12 mouse cellular contexts compared by ENCODE assay signal in genomic region chr6:86210017-86210408, GRCm38 (mm10). TPM values are rescaled to one million over a fixed set of nuclear protein-coding genes. Genes with fewer than 3 reads are reported as not detected.
DNase-seq lines count a peak whose midpoint lies in the region; ATAC-seq and TF ChIP-seq lines count a peak whose summit lies in the region.
"Had no signal": no experiment of that assay in that cellular context is flagged by ENCODE, and none has a peak within 500 bp of the region (broad histone marks: within the 10 kb centered on the region; RNA-seq: fewer than 3 reads in every experiment).

No protein-coding gene starts in this region.

- no peak for DNase-seq in kidney, adult 2 months
- DNase-seq in brain, embryonic 14.5 days (ENCODE audit: low read depth): peak; percentile 29
- no peak for DNase-seq in limb, embryonic 14.5 days (ENCODE audit: low spot score)
- no peak for DNase-seq in left cerebral cortex, adult 8-10 months (ENCODE audit: low spot score in 2 of 2)
- DNase-seq in ovary, postnatal 14 days (ENCODE audit: low spot score): no peak
- DNase-seq: adrenal gland, adult 2 months; cerebellum, postnatal 14 days; retina, postnatal 1 day had no signal

- H3K9ac ChIP-seq in kidney, embryonic 16.5 days (replicated peaks; ENCODE audit: low read length): no peak overlapping the region; the same call in 1 of the 2 replicates
- no peak overlapping the region for H3K9ac ChIP-seq in embryonic facial prominence, embryonic 13.5 days
- no peak overlapping the region for H3K9ac ChIP-seq in limb, embryonic 14.5 days (ENCODE audit: low read depth, low read length, severe bottlenecking)
- H3K9ac ChIP-seq: intestine, embryonic 15.5 days had no signal

- no peaks in the 10 kb centered on the region for H3K9me3 ChIP-seq in kidney, embryonic 16.5 days (ENCODE audit: low read length)
- no peaks in the 10 kb centered on the region for H3K9me3 ChIP-seq in embryonic facial prominence, embryonic 13.5 days
- H3K9me3 ChIP-seq in limb, embryonic 14.5 days (ENCODE audit: control insufficient read depth, low read length): no peaks in the 10 kb centered on the region
- H3K9me3 ChIP-seq: intestine, embryonic 15.5 days had no signal

- peak overlapping the region; percentile 49 for H3K4me2 ChIP-seq in kidney, embryonic 16.5 days (replicated peaks; ENCODE audit: low read depth, low read length)
- peak overlapping the region; percentile 52 for H3K4me2 ChIP-seq in embryonic facial prominence, embryonic 13.5 days
- peak overlapping the region; percentile 3; the same call in 1 of the 2 replicates for H3K4me2 ChIP-seq in limb, embryonic 14.5 days (replicated peaks; ENCODE audit: low read depth, low read length, severe bottlenecking)
- H3K4me2 ChIP-seq: intestine, embryonic 15.5 days had no signal

- H3K4me3 ChIP-seq in kidney, embryonic 16.5 days (ENCODE audit: low read length): peak overlapping the region; percentile 19
- no peak overlapping the region for H3K4me3 ChIP-seq in kidney, adult 2 months (ENCODE audit: insufficient read depth, low read depth, low read length)
- peak overlapping the region; percentile 11 for H3K4me3 ChIP-seq in embryonic facial prominence, embryonic 13.5 days
- H3K4me3 ChIP-seq in limb, embryonic 14.5 days (replicated peaks; ENCODE audit: low read length): no peak overlapping the region
- H3K4me3 ChIP-seq: intestine, embryonic 15.5 days had no signal

- 23% methylated on average over 6 of the region's 6 CpGs for WGBS in kidney, embryonic 16.5 days
- WGBS in kidney, adult 2 months: 26% methylated on average over 6 of the region's 6 CpGs
- 27% methylated on average over 6 of the region's 6 CpGs for WGBS in embryonic facial prominence, embryonic 13.5 days
- WGBS in limb, embryonic 14.5 days: 65% methylated on average over 6 of the region's 6 CpGs

- H3K27me3 ChIP-seq in kidney, embryonic 16.5 days (ENCODE audit: insufficient read depth, low read length): no peaks in the 10 kb centered on the region
- no peaks in the 10 kb centered on the region for H3K27me3 ChIP-seq in kidney, adult 2 months (replicated peaks; ENCODE audit: control insufficient read depth, insufficient read depth, low read length)
- H3K27me3 ChIP-seq in embryonic facial prominence, embryonic 13.5 days: no peaks in the 10 kb centered on the region
- H3K27me3 ChIP-seq in limb, embryonic 14.5 days (ENCODE audit: control insufficient read depth, insufficient read depth, low read length): no peaks in the 10 kb centered on the region
- H3K27me3 ChIP-seq: intestine, embryonic 15.5 days had no signal

- H3K36me3 ChIP-seq in kidney, embryonic 16.5 days (ENCODE audit: insufficient read depth, low read length): no peaks in the 10 kb centered on the region
- H3K36me3 ChIP-seq in kidney, adult 2 months (ENCODE audit: control insufficient read depth, insufficient read depth, low read length): no peaks in the 10 kb centered on the region
- no peaks in the 10 kb centered on the region for H3K36me3 ChIP-seq in embryonic facial prominence, embryonic 13.5 days
- no peaks in the 10 kb centered on the region for H3K36me3 ChIP-seq in limb, embryonic 14.5 days (ENCODE audit: control insufficient read depth, insufficient read depth, low read length)
- H3K36me3 ChIP-seq: intestine, embryonic 15.5 days had no signal

- peak overlapping the region; percentile 71 for H3K27ac ChIP-seq in kidney, embryonic 16.5 days (ENCODE audit: low read length)
- H3K27ac ChIP-seq in kidney, adult 2 months (ENCODE audit: insufficient read depth, low read depth, low read length): no peak overlapping the region
- peak overlapping the region; percentile 39; the same call in 1 of the 2 replicates for H3K27ac ChIP-seq in embryonic facial prominence, embryonic 13.5 days
- no peak overlapping the region for H3K27ac ChIP-seq in limb, embryonic 14.5 days (replicated peaks; ENCODE audit: low read depth, low read length)
- H3K27ac ChIP-seq: intestine, embryonic 15.5 days had no signal

- TF ChIP-seq CTCF in kidney, adult 2 months (conservative IDR thresholded peaks at IDR 0.05; ENCODE audit: insufficient read depth, insufficient read length, low read depth, low read length): no peak
- no peak for TF ChIP-seq CTCF in brain, embryonic 14.5 days (IDR thresholded peaks at IDR 0.05; ENCODE audit: borderline replicate concordance, extremely low read depth, insufficient read depth, insufficient read length)

- ATAC-seq in kidney, embryonic 16.5 days (ENCODE audit: low FRiP score, low TSS enrichment): 0 out of 2 replicates have a peak, but pooled peaks have one; percentile 20
- ATAC-seq in embryonic facial prominence, embryonic 13.5 days (ENCODE audit: insufficient number of reproducible peaks, insufficient read depth, low FRiP score, low TSS enrichment, low read depth): no peak
- ATAC-seq in limb, embryonic 14.5 days (ENCODE audit: low FRiP score, low read depth): no peak
- ATAC-seq in inflammation-experienced regulatory T-cells, adult 6 months: no peak
- ATAC-seq: intestine, embryonic 15.5 days had no signal

- TF ChIP-seq POLR2A in kidney, adult 2 months (IDR thresholded peaks at IDR 0.05; ENCODE audit: low read depth, low read length): no peak
- no peak for TF ChIP-seq POLR2A in brain, embryonic 14.5 days (IDR thresholded peaks at IDR 0.05; ENCODE audit: borderline replicate concordance, extremely low read depth, insufficient read depth, insufficient read length, poor library complexity, severe bottlenecking)
- no peak for TF ChIP-seq POLR2A in limb, embryonic 14.5 days (IDR thresholded peaks at IDR 0.05; ENCODE audit: borderline replicate concordance, extremely low read depth, insufficient read depth, insufficient read length)

- peaks cover 35% of the 10 kb centered on the region for H3K4me1 ChIP-seq in kidney, embryonic 16.5 days (ENCODE audit: insufficient read depth, low read length)
- no peaks in the 10 kb centered on the region for H3K4me1 ChIP-seq in kidney, adult 2 months (ENCODE audit: control insufficient read depth, insufficient read depth, low read length)
- H3K4me1 ChIP-seq in embryonic facial prominence, embryonic 13.5 days: peaks cover 24% of the 10 kb centered on the region
- peaks cover 9% of the 10 kb centered on the region; the same call in 1 of the 2 replicates for H3K4me1 ChIP-seq in limb, embryonic 14.5 days (ENCODE audit: control insufficient read depth, insufficient read depth, low read length)

RNA-seq across cellular contexts. Expression of gene Tgfa, which starts 15.0 kb away (rescaled TPM):
- 7.7 and 9.1 TPM in 2 replicates for polyA plus RNA-seq in kidney, embryonic 16.5 days (2015; fragmentation: Nextera tagmentation; extraction: Ambion mirVana)
- polyA plus RNA-seq in kidney, adult 2 months (2012; rRNA removed): 3.2 and 4.0 TPM in 2 replicates
- 5.3 and 10.0 TPM in 2 replicates for polyA plus RNA-seq in brain, embryonic 14.5 days (2012; rRNA removed)
- polyA plus RNA-seq in embryonic facial prominence, embryonic 13.5 days (2015; fragmentation: Nextera tagmentation; extraction: Ambion mirVana): 3.6 and 5.8 TPM in 2 replicates
- 2.7 and 3.8 TPM in 2 replicates for polyA plus RNA-seq in limb, embryonic 14.5 days (2012; rRNA removed)
- 3.1 and 3.3 TPM in 2 replicates for polyA plus RNA-seq in limb, embryonic 14.5 days (2014; fragmentation: Nextera tagmentation; extraction: Ambion mirVana)
- polyA plus RNA-seq in inflammation-experienced regulatory T-cells, adult 6 months (2017; shearing (Covaris generic)): under 1 TPM in 1 of 3 experiments, not detected in 2; 0.28 TPM
- total RNA-seq in left cerebral cortex, adult 8-10 months (2022): 10 to 100 TPM; 27.1 to 30.1 (median 29.1) TPM

Comparison
In these comparisons a context has a peak if more than half of its experiments do, and no peak if none do; other contexts are left out.
1. H3K27ac ChIP-seq: peak in kidney, embryonic 16.5 days (single experiment) and embryonic facial prominence, embryonic 13.5 days (single experiment); none in kidney, adult 2 months (single experiment) and limb, embryonic 14.5 days (single experiment).
2. H3K4me3 ChIP-seq: peak in kidney, embryonic 16.5 days (single experiment) and embryonic facial prominence, embryonic 13.5 days (single experiment); none in kidney, adult 2 months (single experiment) and limb, embryonic 14.5 days (single experiment).
3. Peak in every context shown above with its lines, with median percentiles within 50 percentile points of each other: H3K4me2 ChIP-seq.